Mouse (Mus musculus) adrenal gland, adult 18-20 months (tissue): ENCODE results near the gene Gpr150. TPM values are rescaled to one million over a fixed set of nuclear protein-coding genes. Genes with fewer than 3 reads are reported as not detected.

Source experiments
- DNase-seq, 2 experiments: peaks; one replicate each; pipeline ENCODE4 v3.0.0; 2021 to 2022; ENCODE audit warnings: low spot score in 2 of 2
- long read RNA-seq, 2 experiments: library from polyadenylated mRNA; stranded (forward); transcript quantifications; one replicate each; pipeline ENCODE4 v2.0.0; 2021
- total RNA-seq, 2 experiments: library from RNA; stranded (reverse); gene quantifications; 1 replicate in 1 of 2; 2 replicates in 1 of 2; pipeline ENCODE4 v1.2.3; 2021

Gene Gpr150
- not detected for total RNA-seq
- long read RNA-seq, experiment 1, result 0 reads
- long read RNA-seq, experiment 2, result 0 reads

- DNase-seq, result no peak
Measured at GRCm38 (mm10) chr13:76056896-76057266, at the start of gene Gpr150. Gene Gpr150 (minus strand): TSS chr13:76056996.

GRCm38 (mm10) chr13:76101989-76102388 lies 45.2 kb upstream of the Gpr150 start:
- no peak for DNase-seq

- peak; percentile 85 to 88 for DNase-seq
Measured at GRCm38 (mm10) chr13:76098493-76099303, 41.9 kb upstream of the Gpr150 start, which contains the start of the genes Arsk and Ttc37. Gene Arsk (minus strand): TSS chr13:76098660. Gene Ttc37 (plus strand): TSS chr13:76098734.

GRCm38 (mm10) chr13:76098116-76098492 lies 41.3 kb upstream of the Gpr150 start:
- DNase-seq, result no peak

GRCm38 (mm10) chr13:76074323-76074722 lies 17.5 kb upstream of the Gpr150 start:
- DNase-seq, result no peak

- DNase-seq, result no peak
Measured at GRCm38 (mm10) chr13:76064363-76064945, 7.7 kb upstream of the Gpr150 start.

GRCm38 (mm10) chr13:76063548-76063947 lies 6.8 kb upstream of the Gpr150 start:
- DNase-seq, result no peak

- no peak for DNase-seq
Measured at GRCm38 (mm10) chr13:76062569-76062968, 5.8 kb upstream of the Gpr150 start.

- no peak for DNase-seq
Measured at GRCm38 (mm10) chr13:76062126-76062525, 5.3 kb upstream of the Gpr150 start.

GRCm38 (mm10) chr13:76059591-76059990 lies 2.8 kb upstream of the Gpr150 start:
- no peak for DNase-seq

GRCm38 (mm10) chr13:76057267-76058069 lies 672 bp upstream of the Gpr150 start:
- no peak for DNase-seq

- DNase-seq, result peak; percentile 54 to 58
Measured at GRCm38 (mm10) chr13:76056261-76056724, 503 bp downstream of the Gpr150 start.

GRCm38 (mm10) chr13:76055391-76056232 lies 1.2 kb downstream of the Gpr150 start:
- peak in 1 of 2 experiments; percentile 10 for DNase-seq

- DNase-seq, result no peak
Measured at GRCm38 (mm10) chr13:76044971-76045370, 11.8 kb downstream of the Gpr150 start.

- no peak for DNase-seq
Measured at GRCm38 (mm10) chr13:76042455-76042854, 14.3 kb downstream of the Gpr150 start.

- DNase-seq, result no peak
Measured at GRCm38 (mm10) chr13:76024588-76024987, 32.2 kb downstream of the Gpr150 start.

- DNase-seq, result no peak
Measured at GRCm38 (mm10) chr13:76021782-76022181, 35.0 kb downstream of the Gpr150 start.

- DNase-seq, result peak in 1 of 2 experiments; percentile 16
Measured at GRCm38 (mm10) chr13:76018844-76019400, 37.9 kb downstream of the Gpr150 start.

GRCm38 (mm10) chr13:76017974-76018843 lies 38.6 kb downstream of the Gpr150 start, which contains the start of gene Rfesd:
Gene Rfesd (minus strand): TSS chr13:76018719.
- DNase-seq, result peak; percentile 95 to 97
